Mouse (Mus musculus) megakaryocyte, embryonic 14.5 days (primary cell): ENCODE measurements at regions not wholly inside any gene's neighbourhood (a gene's known extent, or its start where the extent isn't known, plus 50 kb on each side); places are given as distances from the start of the nearest gene placed in this dataset.

Experiments used
- H3K27me3 ChIP-seq: replicated peaks from 2 replicates; pipeline ENCODE3; 2012; ENCODE audit warnings: inconsistent platforms
- H3K36me3 ChIP-seq: replicated peaks from 2 replicates; pipeline ENCODE3; 2012; ENCODE audit warnings: low read length, inconsistent platforms, mixed read lengths
- H3K4me1 ChIP-seq: 2 replicates; pipeline ENCODE4 v1.6.1; 2012; ENCODE audit warnings: inconsistent platforms
- H3K4me3 ChIP-seq: replicated peaks from 2 replicates; pipeline ENCODE3; 2012; ENCODE audit warnings: moderate library complexity, mild to moderate bottlenecking, inconsistent platforms
- H3K9me3 ChIP-seq: 2 replicates; pipeline ENCODE4 v1.6.1; 2012; ENCODE audit warnings: inconsistent platforms
- FLI1 ChIP-seq: IDR thresholded peaks from 2 replicates; pipeline ENCODE4 v1.6.1; 2012; ENCODE audit warnings: low read length, inconsistent platforms, mixed read lengths
- GATA1 ChIP-seq: IDR thresholded peaks from 3 replicates; pipeline ENCODE4 v1.6.1; 2012; ENCODE audit warnings: mixed read lengths, low read length, inconsistent platforms, borderline replicate concordance

DNA sequence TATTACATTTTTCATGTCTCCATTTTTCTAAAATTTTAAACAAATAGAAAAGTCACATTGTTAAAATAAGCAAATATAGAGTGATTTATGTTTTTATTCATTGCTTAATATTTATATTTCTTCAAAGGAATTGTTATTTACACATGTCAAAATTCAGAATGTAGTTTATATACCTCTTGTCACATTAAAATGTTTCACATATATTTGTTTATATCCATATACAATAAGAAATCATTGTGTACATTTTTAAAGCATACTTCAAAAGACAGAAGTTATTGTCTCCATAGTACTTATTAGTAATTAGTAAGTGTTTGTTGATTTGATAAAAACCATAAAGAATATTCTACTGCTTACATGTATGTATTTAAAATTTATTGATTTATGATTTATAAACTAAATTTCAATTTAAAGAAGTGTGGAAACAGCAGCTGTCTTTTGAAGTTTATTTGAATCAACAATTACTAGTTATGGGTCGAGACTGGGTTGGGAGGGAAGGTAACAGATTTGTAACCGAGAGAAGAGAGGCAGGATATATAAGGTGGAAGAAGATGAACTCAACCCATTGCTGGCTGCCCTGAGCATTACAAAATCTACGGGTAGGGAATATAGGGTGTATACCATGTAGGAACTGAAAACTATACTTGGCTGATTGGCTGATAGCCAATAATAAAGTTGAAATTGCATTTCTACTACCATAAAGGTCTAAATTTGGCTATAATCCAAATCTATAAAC is 420.8 kb downstream of the Anxa1 start:
- H3K27me3 ChIP-seq, result no peaks in the 10 kb centered on the region
- no peaks in the 10 kb centered on the region for H3K36me3 ChIP-seq
- TF ChIP-seq GATA1 (no peak), FLI1 (no peak)
- no peaks in the 10 kb centered on the region for H3K4me1 ChIP-seq
- H3K4me3 ChIP-seq, result no peak overlapping the region
- no peaks in the 10 kb centered on the region for H3K9me3 ChIP-seq

DNA sequence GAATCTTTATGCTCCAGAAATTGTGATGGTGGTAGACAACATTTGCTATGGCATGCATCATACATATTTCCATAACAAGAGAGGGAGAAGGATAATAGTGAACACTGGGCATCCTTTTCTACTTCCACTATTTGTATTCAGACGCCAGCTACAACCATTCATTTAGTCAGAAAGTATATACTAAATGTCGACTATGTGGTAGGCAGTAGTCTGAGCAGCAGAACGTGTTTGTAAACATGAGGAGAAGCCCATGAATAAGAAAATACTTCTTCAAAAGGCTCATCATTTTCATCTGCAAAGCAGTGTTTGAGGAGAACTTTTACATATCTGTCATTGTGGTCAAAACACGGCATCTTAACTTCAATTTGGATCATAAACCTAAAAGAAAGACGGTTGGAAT is 421.4 kb downstream of the Anxa1 start:
- Histone ChIP-seq H3K36me3 (no peaks in the 10 kb centered on the region), H3K4me1 (no peaks in the 10 kb centered on the region), H3K9me3 (no peaks in the 10 kb centered on the region), H3K27me3 (no peaks in the 10 kb centered on the region), H3K4me3 (no peak overlapping the region)
- TF ChIP-seq GATA1, result no peak
- TF ChIP-seq FLI1, result no peak

DNA sequence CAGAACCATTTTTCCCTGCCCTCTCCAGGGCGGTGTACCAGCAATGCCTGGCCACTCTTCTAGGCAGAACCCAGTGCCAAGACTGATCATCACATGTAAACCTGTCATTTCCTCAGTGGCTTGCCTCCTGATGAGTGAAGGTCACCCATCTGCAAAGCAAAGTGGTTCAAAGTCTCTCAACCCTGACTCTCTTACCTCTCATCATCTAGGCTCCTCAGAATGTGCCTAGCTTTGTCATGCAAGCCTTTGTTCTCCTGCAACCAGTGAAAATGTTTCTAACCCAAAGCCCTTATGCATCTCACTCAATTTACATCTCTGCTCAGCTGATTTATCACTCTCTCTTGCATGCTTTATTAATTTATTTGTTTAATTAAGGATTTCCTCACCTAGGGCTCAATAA is 445.5 kb downstream of the Anxa1 start:
- Histone ChIP-seq H3K36me3 (no peaks in the 10 kb centered on the region), H3K9me3 (0 out of 2 replicates have a peak, but pooled peaks cover 1% of the 10 kb centered on the region), H3K4me1 (no peaks in the 10 kb centered on the region), H3K27me3 (no peaks in the 10 kb centered on the region), H3K4me3 (no peak overlapping the region)
- TF ChIP-seq FLI1, result no peak
- TF ChIP-seq GATA1, result no peak

DNA sequence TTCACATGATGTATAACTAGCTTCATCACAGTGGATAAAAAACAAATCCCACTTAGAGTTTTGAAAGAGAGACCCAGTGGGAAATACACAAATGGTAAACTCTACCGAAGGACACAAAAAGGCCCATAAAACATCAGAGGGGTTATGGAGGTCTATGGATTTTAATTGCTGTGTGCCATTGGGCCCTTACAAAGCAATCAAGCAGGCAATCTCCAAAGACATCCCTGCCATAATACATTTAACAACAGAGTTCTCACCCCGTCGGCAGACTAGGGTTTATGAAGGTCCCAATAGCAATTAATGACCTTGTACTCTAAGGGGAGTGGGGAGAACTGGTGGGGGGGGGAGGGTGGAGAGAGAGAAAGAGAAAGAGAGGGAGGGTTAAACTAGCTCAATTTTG is 448.0 kb downstream of the Anxa1 start:
- TF ChIP-seq GATA1 (no peak), FLI1 (no peak)
- Histone ChIP-seq H3K4me3 (no peak overlapping the region), H3K36me3 (no peaks in the 10 kb centered on the region), H3K27me3 (no peaks in the 10 kb centered on the region), H3K9me3 (0 out of 2 replicates have a peak, but pooled peaks cover 4% of the 10 kb centered on the region), H3K4me1 (no peaks in the 10 kb centered on the region)

DNA sequence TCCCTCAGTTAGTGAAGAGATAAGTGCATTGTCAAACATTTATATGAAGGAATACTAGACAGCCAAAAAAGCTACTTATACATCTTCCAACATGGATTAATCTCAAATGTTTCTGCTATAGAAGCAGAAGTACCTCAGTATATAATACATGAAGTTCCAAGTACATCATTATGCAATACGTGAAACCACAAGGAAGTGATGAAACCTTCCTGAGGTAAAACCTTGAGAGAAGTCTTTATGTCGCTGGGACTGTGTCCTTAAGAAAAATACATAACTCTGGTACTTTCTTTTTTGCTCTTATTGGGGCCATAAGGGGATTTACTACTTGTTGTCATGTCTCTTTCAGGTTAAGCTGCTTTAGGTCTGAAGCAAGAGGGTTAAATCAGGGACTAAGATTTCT is 469.6 kb downstream of the Anxa1 start:
- TF ChIP-seq FLI1 (no peak), GATA1 (no peak)
- H3K36me3 ChIP-seq, result no peaks in the 10 kb centered on the region
- no peak overlapping the region for H3K4me3 ChIP-seq

DNA sequence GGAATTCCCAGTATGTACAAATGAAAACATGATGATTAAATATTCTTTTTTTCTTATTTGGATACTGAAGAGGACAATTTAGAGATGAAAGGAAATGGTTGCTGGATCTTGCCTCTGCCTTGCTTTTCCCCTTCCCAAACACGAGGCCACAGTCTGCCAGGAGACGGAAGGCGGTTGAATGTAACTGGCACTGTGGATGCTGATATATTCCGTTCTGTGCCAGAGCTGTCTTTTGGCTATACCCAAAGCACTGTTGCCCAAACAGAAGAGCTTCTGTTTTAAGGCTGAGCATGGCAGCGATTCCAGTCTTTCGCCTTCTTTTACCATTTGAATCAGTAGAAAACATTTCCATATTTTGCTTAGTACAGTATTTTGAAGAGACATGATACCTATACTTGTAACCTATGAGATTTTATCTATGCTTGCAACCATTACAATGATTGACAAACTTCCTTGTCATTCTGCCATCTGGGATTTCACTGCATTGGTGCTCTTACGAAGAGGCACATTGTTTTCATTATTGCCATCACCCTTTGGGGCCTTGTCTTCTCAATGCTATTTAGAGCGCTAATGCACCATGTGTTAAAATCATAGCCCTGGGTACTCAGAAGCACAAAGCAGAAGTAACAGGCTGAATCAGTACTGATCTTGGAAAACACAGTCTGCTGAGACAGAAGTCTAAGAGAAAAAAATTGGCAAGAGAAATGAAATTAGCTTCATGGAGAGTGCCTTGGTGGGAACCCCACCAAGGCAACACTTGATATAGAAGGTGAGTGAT is 504.6 kb downstream of the Anxa1 start:
- TF ChIP-seq GATA1, result no peak
- TF ChIP-seq FLI1, result no peak
- Histone ChIP-seq H3K36me3 (no peaks in the 10 kb centered on the region), H3K4me3 (no peak overlapping the region), H3K4me1 (no peaks in the 10 kb centered on the region), H3K9me3 (no peaks in the 10 kb centered on the region), H3K27me3 (no peaks in the 10 kb centered on the region)

More for the DNA sequence above, 469.6 kb downstream of the Anxa1 start:
- Histone ChIP-seq H3K9me3 (peaks cover 2% of the 10 kb centered on the region; the same call in 1 of the 2 replicates), H3K27me3 (no peaks in the 10 kb centered on the region), H3K4me1 (no peaks in the 10 kb centered on the region)

DNA sequence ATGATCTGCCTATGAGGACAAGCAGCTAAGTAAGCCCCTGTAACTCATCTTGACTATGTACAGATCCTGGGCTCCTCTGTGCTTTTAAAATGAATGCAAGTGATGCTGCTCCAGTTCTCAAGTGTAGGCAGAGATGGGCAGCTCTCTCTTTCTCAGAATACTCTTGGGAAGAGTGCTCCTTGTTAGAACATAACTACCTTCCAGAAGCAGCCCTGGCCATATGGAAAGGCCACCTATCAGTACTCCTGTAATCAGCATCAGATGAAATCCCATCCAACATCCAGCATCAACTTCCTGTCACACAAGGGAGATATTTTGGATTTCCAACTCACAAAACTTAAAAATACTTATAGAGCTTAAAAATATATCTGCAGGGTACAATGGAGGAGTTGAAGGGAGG is 509.8 kb downstream of the Anxa1 start:
- Histone ChIP-seq H3K4me1 (no peaks in the 10 kb centered on the region), H3K27me3 (no peaks in the 10 kb centered on the region), H3K4me3 (no peak overlapping the region), H3K36me3 (no peaks in the 10 kb centered on the region), H3K9me3 (no peaks in the 10 kb centered on the region)
- TF ChIP-seq FLI1 (no peak), GATA1 (no peak)

DNA sequence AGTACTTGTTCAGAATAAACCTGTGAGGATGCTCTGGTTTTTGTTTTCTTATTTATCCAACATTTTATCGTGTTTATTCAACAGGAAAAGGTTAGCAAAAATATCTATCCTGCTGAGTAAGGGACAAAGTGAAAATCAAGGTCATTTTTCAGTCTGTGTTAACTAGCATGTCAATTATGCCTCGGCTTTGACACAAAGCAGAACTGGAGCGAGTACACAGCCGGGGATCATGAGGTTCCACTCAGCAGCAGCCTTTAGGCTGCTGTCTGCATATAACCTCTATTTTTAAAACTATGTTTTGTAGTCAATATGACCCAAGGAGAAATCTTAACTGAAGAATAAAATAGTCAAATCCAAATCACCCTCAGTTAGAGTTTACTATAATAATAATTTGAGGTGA is 542.6 kb downstream of the Anxa1 start:
- Histone ChIP-seq H3K4me3 (no peak overlapping the region), H3K9me3 (no peaks in the 10 kb centered on the region), H3K4me1 (no peaks in the 10 kb centered on the region), H3K27me3 (no peaks in the 10 kb centered on the region), H3K36me3 (no peaks in the 10 kb centered on the region)
- TF ChIP-seq GATA1 (no peak), FLI1 (no peak)

DNA sequence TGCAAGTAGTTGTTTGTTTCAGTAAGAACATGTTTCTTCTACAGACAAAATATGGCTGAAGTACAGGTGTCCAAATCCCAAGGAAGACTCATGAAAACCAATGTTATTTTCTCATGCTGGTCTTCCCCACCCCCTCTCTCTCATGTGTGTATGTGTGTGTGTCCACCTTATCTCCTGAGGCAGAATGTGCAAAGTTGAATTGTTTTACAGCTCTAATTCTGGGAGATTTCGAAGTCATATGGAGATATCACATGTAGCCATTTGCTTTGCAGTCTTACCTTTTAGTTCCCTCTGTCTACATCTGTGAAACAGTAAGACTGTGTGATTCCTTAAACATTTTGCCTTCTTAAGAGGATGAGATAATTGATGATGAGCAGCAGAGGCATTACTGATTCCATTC is 582.8 kb downstream of the Anxa1 start:
- no peaks in the 10 kb centered on the region for H3K36me3 ChIP-seq
- H3K9me3 ChIP-seq, result no peaks in the 10 kb centered on the region
- TF ChIP-seq FLI1 (no peak), GATA1 (no peak)
- no peak overlapping the region for H3K4me3 ChIP-seq
- no peaks in the 10 kb centered on the region for H3K4me1 ChIP-seq
- no peaks in the 10 kb centered on the region for H3K27me3 ChIP-seq

DNA sequence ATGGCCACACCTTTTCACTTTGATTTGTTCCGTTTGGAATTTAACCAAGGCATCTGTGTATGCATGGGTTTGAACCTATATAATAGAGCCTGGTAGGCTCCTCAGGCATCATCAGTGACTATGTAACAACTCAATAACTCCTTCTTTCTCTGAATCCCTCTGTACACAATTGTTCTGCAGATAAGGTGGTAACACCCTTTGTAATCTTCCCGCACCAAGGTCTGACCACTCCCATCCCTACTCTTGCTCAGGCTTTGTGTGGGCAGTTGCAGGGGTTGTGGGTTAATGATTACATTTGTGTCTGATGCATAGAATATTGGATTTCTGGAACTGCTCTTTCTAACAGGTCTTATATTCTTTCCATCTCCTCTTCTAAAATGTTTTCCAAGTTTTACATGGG is 596.9 kb downstream of the Anxa1 start:
- Histone ChIP-seq H3K36me3 (no peaks in the 10 kb centered on the region), H3K9me3 (no peaks in the 10 kb centered on the region), H3K27me3 (no peaks in the 10 kb centered on the region), H3K4me3 (no peak overlapping the region), H3K4me1 (no peaks in the 10 kb centered on the region)
- TF ChIP-seq FLI1, result no peak
- no peak for TF ChIP-seq GATA1
